Mouse (Mus musculus) olfactory bulb, adult 2 months (tissue): Measurements from ENCODE around the gene Cnpy3.

ENCODE experiments used
- CTCF ChIP-seq: fragments of 200-500 bp; IDR thresholded peaks from 2 replicates; pipeline ENCODE4 v1.5.1; 2012; ENCODE audit warnings: low read depth, mild to moderate bottlenecking, low read length, moderate library complexity; ENCODE audit not compliant: insufficient read depth
- POLR2A ChIP-seq: fragments of 200-500 bp; IDR thresholded peaks from 2 replicates; pipeline ENCODE4 v1.6.1; 2012; ENCODE audit warnings: mild to moderate bottlenecking, low read depth, low read length, moderate library complexity; ENCODE audit not compliant: insufficient read depth

DNA sequence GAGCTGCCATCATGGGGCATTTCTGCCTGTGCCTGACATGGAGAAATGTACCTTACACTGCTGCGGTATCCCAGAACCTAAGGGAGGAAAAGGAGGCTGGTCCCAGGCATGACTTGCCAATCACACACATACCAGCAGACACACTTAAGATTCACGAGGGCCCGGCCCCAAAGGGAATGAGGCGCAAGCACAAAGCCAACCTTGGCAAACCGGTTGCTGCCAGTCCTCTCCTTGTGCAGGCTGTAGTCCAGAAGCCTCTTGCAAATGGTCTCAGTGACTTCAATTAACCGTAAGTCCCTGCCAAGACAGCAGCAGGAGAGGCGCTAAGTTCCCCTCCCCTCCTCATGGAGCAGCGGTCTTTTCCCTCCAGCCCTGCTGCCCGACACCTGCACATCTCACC lies 9.0 kb downstream of the Cnpy3 start:
- TF ChIP-seq CTCF = no peak
- TF ChIP-seq POLR2A = no peak
